Mouse (Mus musculus): ENCODE measurements at regions not wholly inside any gene's neighbourhood (a gene's known extent, or its start where the extent isn't known, plus 50 kb on each side); places are given as distances from the start of the nearest gene placed in this dataset.
A peak's percentile ranks its signal among the peaks of the same experiment; 100 is the strongest.

GRCm38 (mm10) chr16:76216184-76216583, 157.4 kb downstream of the Nrip1 start:
- no peak for TF ChIP-seq CTCF (IDR thresholded peaks at IDR 0.05; ENCODE audit: low read depth, low read length)
- no peak for TF ChIP-seq POLR2A (IDR thresholded peaks at IDR 0.05; ENCODE audit: insufficient read depth, low read length)
- TF ChIP-seq EP300 (IDR thresholded peaks at IDR 0.05; ENCODE audit: insufficient read depth, low read depth, low read length), result no peak
- Histone ChIP-seq H3K36me3 (ENCODE audit: control insufficient read depth, insufficient read depth, low read length, poor library complexity, severe bottlenecking) (no peaks in the 10 kb centered on the region), H3K4me3 (ENCODE audit: low read depth, low read length) (no peak overlapping the region), H3K27ac (ENCODE audit: insufficient read depth, low read length) (no peak overlapping the region), H3K9ac (ENCODE audit: low read depth, poor library complexity, severe bottlenecking) (no peak overlapping the region), H3K9me3 (replicated peaks; ENCODE audit: control insufficient read depth, insufficient read depth, low read length, poor library complexity, severe bottlenecking) (no peaks in the 10 kb centered on the region), H3K4me1 (ENCODE audit: control insufficient read depth, insufficient read depth, low read length) (no peaks in the 10 kb centered on the region), H3K27me3 (ENCODE audit: control insufficient read depth, insufficient read depth, low read length, poor library complexity, severe bottlenecking) (no peaks in the 10 kb centered on the region)

GRCm38 (mm10) chr16:76215558-76215957, 158.1 kb downstream of the Nrip1 start:
- H3K36me3 ChIP-seq (ENCODE audit: control insufficient read depth, insufficient read depth, low read length, poor library complexity, severe bottlenecking), result no peaks in the 10 kb centered on the region

GRCm38 (mm10) chr16:76201773-76202571, 171.7 kb downstream of the Nrip1 start:
- H3K36me3 ChIP-seq (ENCODE audit: control insufficient read depth, insufficient read depth, low read length, poor library complexity, severe bottlenecking), result no peaks in the 10 kb centered on the region
- no peak overlapping the region for H3K9ac ChIP-seq (ENCODE audit: low read depth, poor library complexity, severe bottlenecking)
- no peak overlapping the region for H3K4me3 ChIP-seq (ENCODE audit: low read depth, low read length)
- no peaks in the 10 kb centered on the region for H3K4me1 ChIP-seq (ENCODE audit: control insufficient read depth, insufficient read depth, low read length)
- no peaks in the 10 kb centered on the region for H3K9me3 ChIP-seq (replicated peaks; ENCODE audit: control insufficient read depth, insufficient read depth, low read length, poor library complexity, severe bottlenecking)
- no peak overlapping the region for H3K27ac ChIP-seq (ENCODE audit: insufficient read depth, low read length)
- no peak for TF ChIP-seq EP300 (IDR thresholded peaks at IDR 0.05; ENCODE audit: insufficient read depth, low read depth, low read length)
- TF ChIP-seq CTCF (IDR thresholded peaks at IDR 0.05; ENCODE audit: low read depth, low read length), result peak; percentile 53
- H3K27me3 ChIP-seq (ENCODE audit: control insufficient read depth, insufficient read depth, low read length, poor library complexity, severe bottlenecking), result no peaks in the 10 kb centered on the region

More at GRCm38 (mm10) chr16:76215558-76215957, 158.1 kb downstream of the Nrip1 start:
- TF ChIP-seq EP300 (IDR thresholded peaks at IDR 0.05; ENCODE audit: insufficient read depth, low read depth, low read length) (no peak), CTCF (IDR thresholded peaks at IDR 0.05; ENCODE audit: low read depth, low read length) (no peak), POLR2A (IDR thresholded peaks at IDR 0.05; ENCODE audit: insufficient read depth, low read length) (no peak)
- Histone ChIP-seq H3K27me3 (ENCODE audit: control insufficient read depth, insufficient read depth, low read length, poor library complexity, severe bottlenecking) (no peaks in the 10 kb centered on the region), H3K4me1 (ENCODE audit: control insufficient read depth, insufficient read depth, low read length) (no peaks in the 10 kb centered on the region), H3K9ac (ENCODE audit: low read depth, poor library complexity, severe bottlenecking) (no peak overlapping the region), H3K9me3 (replicated peaks; ENCODE audit: control insufficient read depth, insufficient read depth, low read length, poor library complexity, severe bottlenecking) (no peaks in the 10 kb centered on the region), H3K4me3 (ENCODE audit: low read depth, low read length) (no peak overlapping the region), H3K27ac (ENCODE audit: insufficient read depth, low read length) (no peak overlapping the region)

DNA sequence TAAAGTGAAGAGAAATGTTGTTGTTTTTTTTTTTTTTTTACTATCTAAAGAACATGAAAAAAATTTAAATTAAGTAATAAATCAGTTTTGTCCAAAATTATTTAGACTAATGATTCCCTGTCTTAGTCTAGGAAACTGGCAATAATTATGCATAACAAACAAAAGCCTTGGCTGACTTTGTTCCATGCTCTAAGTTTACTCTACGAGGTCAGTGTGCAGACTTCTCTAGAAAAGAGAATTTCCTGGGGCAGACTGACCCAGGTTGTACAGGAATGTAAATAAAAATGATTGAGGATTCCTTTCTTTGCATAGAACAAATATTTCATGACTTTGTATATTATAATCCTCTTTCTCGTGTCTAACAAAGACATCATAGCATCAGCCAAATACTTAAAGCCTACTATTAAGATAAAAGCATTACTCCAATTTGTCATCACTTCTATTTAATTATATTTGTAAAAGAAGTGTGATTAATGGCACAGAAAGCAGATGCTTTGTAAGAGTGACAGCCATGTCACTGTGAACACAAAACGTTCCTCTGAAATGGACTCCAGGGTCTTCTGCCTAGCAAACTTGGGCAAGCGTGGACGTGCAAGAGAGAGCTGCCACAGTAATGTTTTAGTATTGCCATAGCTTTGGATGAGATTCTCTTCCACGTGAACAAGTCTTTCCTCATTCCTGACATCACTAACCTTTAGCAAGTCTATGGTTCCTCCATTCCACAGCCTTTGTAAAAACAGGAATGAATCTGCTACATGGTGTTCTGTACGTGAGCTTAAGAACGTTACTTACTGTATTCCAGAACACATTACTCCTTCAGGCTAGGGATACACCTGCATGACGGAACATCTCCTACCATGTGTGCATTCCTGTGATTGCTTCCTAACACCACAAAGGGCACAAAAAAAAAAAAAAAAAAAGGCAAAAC, 172.6 kb downstream of the Nrip1 start:
- H3K9ac ChIP-seq (ENCODE audit: low read depth, poor library complexity, severe bottlenecking), result no peak overlapping the region
- H3K4me1 ChIP-seq (ENCODE audit: control insufficient read depth, insufficient read depth, low read length), result no peaks in the 10 kb centered on the region
- H3K27me3 ChIP-seq (ENCODE audit: control insufficient read depth, insufficient read depth, low read length, poor library complexity, severe bottlenecking), result no peaks in the 10 kb centered on the region
- H3K27ac ChIP-seq (ENCODE audit: insufficient read depth, low read length), result no peak overlapping the region
- no peaks in the 10 kb centered on the region for H3K9me3 ChIP-seq (replicated peaks; ENCODE audit: control insufficient read depth, insufficient read depth, low read length, poor library complexity, severe bottlenecking)
- H3K36me3 ChIP-seq (ENCODE audit: control insufficient read depth, insufficient read depth, low read length, poor library complexity, severe bottlenecking), result no peaks in the 10 kb centered on the region
- no peak overlapping the region for H3K4me3 ChIP-seq (ENCODE audit: low read depth, low read length)
- TF ChIP-seq CTCF (IDR thresholded peaks at IDR 0.05; ENCODE audit: low read depth, low read length) (no peak), EP300 (IDR thresholded peaks at IDR 0.05; ENCODE audit: insufficient read depth, low read depth, low read length) (no peak)

GRCm38 (mm10) chr16:76200268-76200667, 173.4 kb downstream of the Nrip1 start:
- Histone ChIP-seq H3K4me1 (ENCODE audit: control insufficient read depth, insufficient read depth, low read length) (no peaks in the 10 kb centered on the region), H3K9me3 (replicated peaks; ENCODE audit: control insufficient read depth, insufficient read depth, low read length, poor library complexity, severe bottlenecking) (no peaks in the 10 kb centered on the region), H3K27ac (ENCODE audit: insufficient read depth, low read length) (no peak overlapping the region), H3K27me3 (ENCODE audit: control insufficient read depth, insufficient read depth, low read length, poor library complexity, severe bottlenecking) (no peaks in the 10 kb centered on the region), H3K4me3 (ENCODE audit: low read depth, low read length) (no peak overlapping the region), H3K36me3 (ENCODE audit: control insufficient read depth, insufficient read depth, low read length, poor library complexity, severe bottlenecking) (no peaks in the 10 kb centered on the region), H3K9ac (ENCODE audit: low read depth, poor library complexity, severe bottlenecking) (no peak overlapping the region)
- TF ChIP-seq CTCF (IDR thresholded peaks at IDR 0.05; ENCODE audit: low read depth, low read length), result no peak
- no peak for TF ChIP-seq POLR2A (IDR thresholded peaks at IDR 0.05; ENCODE audit: insufficient read depth, low read length)
- no peak for TF ChIP-seq EP300 (IDR thresholded peaks at IDR 0.05; ENCODE audit: insufficient read depth, low read depth, low read length)

DNA sequence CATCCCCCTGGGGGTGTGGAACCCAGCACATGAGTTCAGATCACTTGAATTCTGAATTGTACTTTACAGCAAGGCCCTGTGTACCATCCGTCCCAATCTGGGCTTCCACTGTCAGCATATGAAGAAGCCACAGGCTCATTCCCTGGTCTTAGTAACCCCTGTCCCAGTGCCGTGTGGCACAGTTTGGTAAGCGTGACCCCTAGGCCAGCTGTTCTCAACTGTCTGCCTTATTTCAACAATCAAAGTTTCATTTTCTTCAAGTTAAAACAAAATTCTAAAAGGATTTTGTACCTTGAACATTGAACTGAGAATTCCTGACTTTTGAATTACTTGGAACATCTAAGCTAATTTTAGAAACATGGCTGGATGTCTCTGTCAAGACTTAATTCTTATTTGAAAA, 174.6 kb downstream of the Nrip1 start:
- Histone ChIP-seq H3K9me3 (replicated peaks; ENCODE audit: control insufficient read depth, insufficient read depth, low read length, poor library complexity, severe bottlenecking) (no peaks in the 10 kb centered on the region), H3K4me1 (ENCODE audit: control insufficient read depth, insufficient read depth, low read length) (no peaks in the 10 kb centered on the region), H3K9ac (ENCODE audit: low read depth, poor library complexity, severe bottlenecking) (no peak overlapping the region), H3K27me3 (ENCODE audit: control insufficient read depth, insufficient read depth, low read length, poor library complexity, severe bottlenecking) (no peaks in the 10 kb centered on the region), H3K27ac (ENCODE audit: insufficient read depth, low read length) (no peak overlapping the region), H3K36me3 (ENCODE audit: control insufficient read depth, insufficient read depth, low read length, poor library complexity, severe bottlenecking) (no peaks in the 10 kb centered on the region), H3K4me3 (ENCODE audit: low read depth, low read length) (no peak overlapping the region)
- no peak for TF ChIP-seq POLR2A (IDR thresholded peaks at IDR 0.05; ENCODE audit: insufficient read depth, low read length)
- no peak for TF ChIP-seq CTCF (IDR thresholded peaks at IDR 0.05; ENCODE audit: low read depth, low read length)
- no peak for TF ChIP-seq EP300 (IDR thresholded peaks at IDR 0.05; ENCODE audit: insufficient read depth, low read depth, low read length)

Data from ES-Bruce4 (cell line).